Mouse (Mus musculus): ENCODE data around the gene Mettl7a3.

GRCm38 (mm10) chr15:100319884-100320283, 14.8 kb upstream of the Mettl7a3 start:
- TF ChIP-seq POLR2A (IDR thresholded peaks at IDR 0.05; ENCODE audit: borderline replicate concordance, control insufficient read depth, low read depth, low read length) (no peak), CTCF (IDR thresholded peaks at IDR 0.05; ENCODE audit: control insufficient read depth, insufficient read depth, low read length) (no peak)
